Mouse (Mus musculus) hindbrain, embryonic 13.5 days (tissue): ENCODE results near the gene Cyp2j13. TPM values are rescaled to one million over a fixed set of nuclear protein-coding genes. Genes with fewer than 3 reads are reported as not detected.
"Not testable (repeated sequence)": the region's sequence is repeated elsewhere in the genome, so short reads cannot be mapped to it uniquely, and the experiment has no call there.

ENCODE experiments used
- ATAC-seq: fragments of 200-750 bp; cut with Nextera tagmentation; 2 replicates; pipeline ENCODE4 v1.8.0; 2017; ENCODE audit warnings: moderate TSS enrichment; ENCODE audit not compliant: low FRiP score
- H3K27ac ChIP-seq: fragments of 300-500 bp; sonication (generic); 2 replicates; pipeline ENCODE4 v1.5.1; 2015; ENCODE audit warnings: inconsistent platforms, mild to moderate bottlenecking, moderate library complexity
- H3K27me3 ChIP-seq: fragments of 300-500 bp; sonication (generic); 2 replicates; pipeline ENCODE4 v1.6.1; 2015; ENCODE audit warnings: mild to moderate bottlenecking, inconsistent platforms
- H3K36me3 ChIP-seq: fragments of 300-500 bp; sonication (generic); 2 replicates; pipeline ENCODE4 v1.6.1; 2015; ENCODE audit warnings: mild to moderate bottlenecking, inconsistent platforms
- H3K4me1 ChIP-seq: fragments of 300-500 bp; sonication (generic); replicated peaks from 2 replicates; pipeline ENCODE4 v1.6.1; 2015; ENCODE audit warnings: inconsistent platforms
- H3K4me2 ChIP-seq: fragments of 300-500 bp; sonication (generic); 2 replicates; pipeline ENCODE4 v1.6.1; 2015; ENCODE audit warnings: inconsistent platforms, mild to moderate bottlenecking, moderate library complexity
- H3K4me3 ChIP-seq: fragments of 300-500 bp; sonication (generic); 2 replicates; pipeline ENCODE4 v1.5.1; 2015; ENCODE audit warnings: mild to moderate bottlenecking, inconsistent platforms
- H3K9ac ChIP-seq: fragments of 300-500 bp; sonication (generic); 2 replicates; pipeline ENCODE4 v1.6.1; 2015; ENCODE audit warnings: mild to moderate bottlenecking, inconsistent platforms
- H3K9me3 ChIP-seq: fragments of 300-500 bp; sonication (generic); 2 replicates; pipeline ENCODE4 v1.6.1; 2016; ENCODE audit warnings: inconsistent platforms
- WGBS: fragments of 180-500 bp; shearing (Covaris S2); methylation state at CpG from one replicate; pipeline ENCODE4 v1.1.7; 2015; 5-methylcytosine and 5-hydroxymethylcytosine counted together
- polyA plus RNA-seq: library from polyadenylated mRNA; unstranded; fragments of >200 nt; fragmentation: Nextera tagmentation; extraction: Ambion mirVana; gene quantifications from 2 replicates; pipeline ENCODE4 v1.2.1, GENCODE M21; 2015

The Cyp2j13 gene
- not detected in 2 replicates for polyA plus RNA-seq

- peak within 1 kb of the TSS; percentile 20; the same call in 1 of the 2 replicates for H3K4me3 ChIP-seq
- WGBS, result 10% methylated on average over 16 of the region's 20 CpGs
- H3K4me1 ChIP-seq, result 0 out of 2 replicates have a peak, but pooled peaks cover 8% of the 10 kb centered on the region
- peak; percentile 81 for ATAC-seq
- H3K27me3 ChIP-seq, result no peaks in the 10 kb centered on the region
- H3K27ac ChIP-seq, result no peak within 1 kb of the TSS
- peak within 1 kb of the TSS; percentile 51 for H3K4me2 ChIP-seq
- H3K9me3 ChIP-seq, result no peaks in the 10 kb centered on the region
- H3K9ac ChIP-seq, result peak within 1 kb of the TSS; percentile 58; the same call in 1 of the 2 replicates
- no peaks in the 10 kb centered on the region for H3K36me3 ChIP-seq
These were observed at the start of gene Cyp2j13 for GRCm38 (mm10) chr4:96077261-96078125. Gene Cyp2j13, minus strand, starts transcription at chr4:96077546.

DNA sequence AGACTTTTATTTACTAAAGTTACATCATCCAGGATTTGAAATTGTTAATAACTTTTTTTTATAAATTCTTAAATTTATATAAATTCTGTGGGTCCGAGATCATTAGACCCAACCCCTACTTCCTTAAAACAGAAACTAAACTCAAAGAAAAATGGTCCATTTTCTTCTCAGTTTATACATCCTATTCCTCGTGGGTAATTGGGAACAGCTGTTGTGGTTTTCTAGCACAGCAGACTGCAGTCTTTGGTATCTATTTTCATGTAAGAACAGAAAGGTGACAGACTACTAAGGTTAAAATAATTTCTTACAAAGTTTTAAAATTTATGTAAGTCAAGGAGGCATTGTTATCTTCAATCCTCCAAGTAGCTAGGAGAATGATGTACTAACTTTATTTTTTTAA lies 19.5 kb upstream of the Cyp2j13 start:
- Histone ChIP-seq H3K9ac (no peak overlapping the region), H3K9me3 (no peaks in the 10 kb centered on the region), H3K4me2 (no peak overlapping the region), H3K4me3 (no peak overlapping the region), H3K27me3 (no peaks in the 10 kb centered on the region), H3K36me3 (no peaks in the 10 kb centered on the region), H3K4me1 (no peaks in the 10 kb centered on the region), H3K27ac (no peak overlapping the region)
- no peak for ATAC-seq
- WGBS, result 74% methylated on average over 2 of the region's 2 CpGs

DNA sequence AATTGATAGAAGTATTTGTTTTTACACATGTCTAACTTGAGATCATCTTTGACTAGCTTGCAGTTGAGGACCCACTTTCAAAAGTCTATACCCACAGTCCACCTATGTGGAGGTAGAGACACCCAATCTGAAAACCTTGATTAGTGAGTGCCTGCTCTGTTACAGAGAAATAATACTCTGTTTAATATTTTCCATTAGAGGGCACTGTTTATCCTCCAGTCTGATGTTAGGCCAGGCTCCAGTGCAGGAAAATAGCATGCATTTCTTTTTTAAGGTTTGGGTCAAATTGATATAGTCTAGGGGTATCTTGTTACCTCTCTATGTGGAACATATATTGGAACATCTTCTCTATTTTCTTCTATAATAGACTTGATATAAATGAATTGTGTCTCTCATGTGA lies 14.5 kb upstream of the Cyp2j13 start:
- no peaks in the 10 kb centered on the region for H3K9me3 ChIP-seq
- no peaks in the 10 kb centered on the region for H3K36me3 ChIP-seq
- ATAC-seq, result no peak
- no peak overlapping the region for H3K27ac ChIP-seq
- H3K4me1 ChIP-seq, result no peaks in the 10 kb centered on the region
- no peaks in the 10 kb centered on the region for H3K27me3 ChIP-seq
- no peak overlapping the region for H3K4me2 ChIP-seq
- H3K4me3 ChIP-seq, result no peak overlapping the region
- H3K9ac ChIP-seq, result no peak overlapping the region

DNA sequence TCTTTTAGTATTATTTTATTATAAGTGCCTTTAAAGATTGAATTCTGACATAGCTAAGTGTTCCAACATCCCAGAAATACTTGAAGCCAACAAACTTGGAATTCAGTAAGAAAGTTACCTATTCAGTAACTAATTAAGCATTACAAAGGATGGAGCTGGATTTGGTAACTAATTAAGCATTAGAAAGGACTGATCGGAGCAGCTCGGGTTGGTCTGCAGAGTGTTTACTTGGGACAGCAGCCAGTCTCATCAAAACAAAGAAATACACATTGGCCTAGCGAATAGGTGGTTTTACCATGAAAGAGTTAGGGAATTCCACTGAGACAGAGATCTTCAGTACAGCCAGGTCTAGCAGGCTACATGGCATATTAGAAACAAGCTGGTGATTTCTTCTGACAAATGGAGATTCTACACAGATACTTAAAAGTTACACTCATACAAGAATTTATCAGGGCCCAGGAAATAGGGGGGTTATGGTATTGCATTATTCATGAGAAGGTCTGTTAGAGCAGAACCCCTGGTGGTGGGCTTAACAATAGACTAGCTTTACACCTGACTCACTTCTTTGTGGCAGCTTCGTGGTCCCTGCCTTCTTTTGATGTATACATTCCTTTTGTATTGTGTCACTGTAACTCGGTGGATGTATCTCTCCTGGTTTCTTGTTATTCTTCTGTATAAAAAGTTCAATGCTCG lies 12.2 kb upstream of the Cyp2j13 start:
- not testable (repeated sequence) for H3K36me3 ChIP-seq, H3K27me3 ChIP-seq, H3K4me3 ChIP-seq, H3K9ac ChIP-seq, H3K4me1 ChIP-seq, H3K4me2 ChIP-seq, ATAC-seq, H3K27ac ChIP-seq, H3K9me3 ChIP-seq
- 34% methylated on average over 6 of the region's 6 CpGs for WGBS

DNA sequence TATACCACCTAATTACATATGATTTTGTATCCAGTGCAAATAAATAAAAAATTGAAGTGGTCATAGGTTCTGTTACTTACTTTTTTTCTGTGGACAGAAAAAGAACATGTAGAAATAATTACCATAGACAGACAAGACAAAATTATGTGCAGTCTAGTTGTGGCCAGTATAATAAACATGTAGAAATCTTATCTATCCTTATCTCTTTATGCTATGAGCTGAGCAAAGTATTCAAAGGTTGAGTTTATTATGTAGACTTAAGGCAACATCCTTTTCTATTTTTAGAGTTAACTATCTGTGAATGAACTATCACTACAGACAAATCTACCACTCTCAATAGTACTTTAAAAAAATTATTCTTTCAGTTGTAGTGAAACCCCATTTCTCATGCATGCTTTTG lies 962 bp upstream of the Cyp2j13 start:
- Histone ChIP-seq H3K4me1 (0 out of 2 replicates have a peak, but pooled peaks cover 8% of the 10 kb centered on the region), H3K4me3 (no peak overlapping the region), H3K9me3 (no peaks in the 10 kb centered on the region), H3K4me2 (no peak overlapping the region), H3K27ac (no peak overlapping the region), H3K36me3 (no peaks in the 10 kb centered on the region), H3K9ac (no peak overlapping the region), H3K27me3 (no peaks in the 10 kb centered on the region)
- ATAC-seq, result no peak

GRCm38 (mm10) chr4:96062045-96062444 lies 15.3 kb downstream of the Cyp2j13 start:
- no peaks in the 10 kb centered on the region for H3K27me3 ChIP-seq
- no peaks in the 10 kb centered on the region for H3K36me3 ChIP-seq
- H3K9me3 ChIP-seq, result no peaks in the 10 kb centered on the region
- no peak overlapping the region for H3K4me3 ChIP-seq
- no peak for ATAC-seq
- no peak overlapping the region for H3K9ac ChIP-seq
- WGBS, result 86% methylated on average over 2 of the region's 2 CpGs
- no peak overlapping the region for H3K27ac ChIP-seq
- H3K4me1 ChIP-seq, result no peaks in the 10 kb centered on the region
- H3K4me2 ChIP-seq, result no peak overlapping the region

GRCm38 (mm10) chr4:96060106-96060505 lies 17.2 kb downstream of the Cyp2j13 start:
- no peaks in the 10 kb centered on the region for H3K4me1 ChIP-seq
- WGBS, result 87% methylated on average over 2 of the region's 2 CpGs
- no peak overlapping the region for H3K4me2 ChIP-seq
- no peak for ATAC-seq
- no peaks in the 10 kb centered on the region for H3K9me3 ChIP-seq
- H3K27ac ChIP-seq, result no peak overlapping the region
- H3K27me3 ChIP-seq, result no peaks in the 10 kb centered on the region
- H3K36me3 ChIP-seq, result no peaks in the 10 kb centered on the region
- H3K4me3 ChIP-seq, result no peak overlapping the region
- no peak overlapping the region for H3K9ac ChIP-seq

GRCm38 (mm10) chr4:96028412-96028811 lies 48.9 kb downstream of the Cyp2j13 start:
- 83% methylated on average over 1 of the region's 1 CpGs for WGBS
- H3K9me3 ChIP-seq, result no peaks in the 10 kb centered on the region
- no peaks in the 10 kb centered on the region for H3K4me1 ChIP-seq
- no peak overlapping the region for H3K9ac ChIP-seq
- peak; percentile 68 for ATAC-seq
- H3K27ac ChIP-seq, result peak overlapping the region; percentile 40; the same call in 1 of the 2 replicates
- no peaks in the 10 kb centered on the region for H3K27me3 ChIP-seq
- no peak overlapping the region for H3K4me2 ChIP-seq
- H3K36me3 ChIP-seq, result no peaks in the 10 kb centered on the region
- H3K4me3 ChIP-seq, result no peak overlapping the region

GRCm38 (mm10) chr4:96022803-96023202 lies 54.5 kb downstream of the Cyp2j13 start:
- no peak overlapping the region for H3K9ac ChIP-seq
- no peak overlapping the region for H3K4me3 ChIP-seq
- no peak for ATAC-seq
- H3K4me2 ChIP-seq, result no peak overlapping the region
- peaks cover 24% of the 10 kb centered on the region for H3K36me3 ChIP-seq
- no peaks in the 10 kb centered on the region for H3K9me3 ChIP-seq
- H3K27me3 ChIP-seq, result no peaks in the 10 kb centered on the region
- no peak overlapping the region for H3K27ac ChIP-seq
- H3K4me1 ChIP-seq, result no peaks in the 10 kb centered on the region

DNA sequence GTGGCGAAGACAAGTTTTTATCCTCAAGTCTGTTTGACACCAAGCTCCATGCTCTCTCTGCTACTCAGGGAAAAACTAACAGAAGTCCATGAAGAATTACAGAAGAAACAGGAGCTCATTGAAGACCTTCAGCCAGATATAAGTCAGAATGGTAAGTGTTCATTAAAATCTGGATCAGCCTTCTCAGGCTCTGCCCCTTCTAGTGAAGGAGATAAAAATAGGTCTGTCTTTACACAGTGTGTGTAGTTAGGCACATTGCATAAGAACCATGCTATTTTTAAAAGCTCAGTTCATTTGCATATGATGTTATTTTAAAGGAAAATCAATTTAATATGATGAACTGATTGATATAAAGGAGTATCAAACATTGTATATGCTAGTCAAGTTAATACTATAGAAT lies 60.5 kb downstream of the Cyp2j13 start:
- Histone ChIP-seq H3K4me3 (no peak overlapping the region), H3K4me2 (no peak overlapping the region), H3K27ac (no peak overlapping the region), H3K9me3 (no peaks in the 10 kb centered on the region), H3K9ac (no peak overlapping the region), H3K27me3 (no peaks in the 10 kb centered on the region), H3K4me1 (no peaks in the 10 kb centered on the region), H3K36me3 (peaks cover 45% of the 10 kb centered on the region)
- no peak for ATAC-seq
- 97% methylated on average over 1 of the region's 1 CpGs for WGBS

GRCm38 (mm10) chr4:95982221-95982620 lies 95.1 kb downstream of the Cyp2j13 start:
- not testable (repeated sequence) for H3K27me3 ChIP-seq, H3K4me2 ChIP-seq, H3K36me3 ChIP-seq, H3K27ac ChIP-seq, H3K9me3 ChIP-seq, ATAC-seq, H3K9ac ChIP-seq, H3K4me3 ChIP-seq, H3K4me1 ChIP-seq
- WGBS, result 95% methylated on average over 17 of the region's 17 CpGs
